Mouse (Mus musculus): ENCODE measurements around the gene Zfp114.

Zfp114 gene

GRCm38 (mm10) chr7:24174618-24175336, at the start of gene Zfp114:
Gene Zfp114, plus strand, starts transcription at chr7:24175060.
- peak; percentile 11 to 36 for DNase-seq (ENCODE audit: low spot score in 2 of 2)

GRCm38 (mm10) chr7:24133425-24133995, 41.4 kb upstream of the Zfp114 start:
- no peak for DNase-seq (ENCODE audit: low spot score in 2 of 2)

- peak; percentile 63 to 82 for DNase-seq (ENCODE audit: low spot score in 2 of 2)
Observed at GRCm38 (mm10) chr7:24133996-24134828, 40.6 kb upstream of the Zfp114 start, which contains the start of gene Zfp235. Gene Zfp235, plus strand, starts transcription at chr7:24134169.

GRCm38 (mm10) chr7:24142566-24142965, 32.3 kb upstream of the Zfp114 start:
- DNase-seq (ENCODE audit: low spot score in 2 of 2), result no peak

- DNase-seq (ENCODE audit: low spot score in 2 of 2), result peak in 1 of 2 experiments; percentile 28
Observed at GRCm38 (mm10) chr7:24153272-24153671, 21.6 kb upstream of the Zfp114 start.

GRCm38 (mm10) chr7:24172191-24172590, 2.7 kb upstream of the Zfp114 start:
- no peak for DNase-seq (ENCODE audit: low spot score in 2 of 2)

GRCm38 (mm10) chr7:24175337-24175711, 464 bp downstream of the Zfp114 start:
- no peak for DNase-seq (ENCODE audit: low spot score in 2 of 2)

GRCm38 (mm10) chr7:24187611-24188010, 12.8 kb downstream of the Zfp114 start:
- DNase-seq (ENCODE audit: low spot score in 2 of 2), result no peak

- no peak for DNase-seq (ENCODE audit: low spot score in 2 of 2)
Observed at GRCm38 (mm10) chr7:24188901-24189570, 14.2 kb downstream of the Zfp114 start.

GRCm38 (mm10) chr7:24189571-24189944, 14.7 kb downstream of the Zfp114 start:
- no peak for DNase-seq (ENCODE audit: low spot score in 2 of 2)

GRCm38 (mm10) chr7:24191361-24191760, 16.5 kb downstream of the Zfp114 start:
- DNase-seq (ENCODE audit: low spot score in 2 of 2), result no peak

- no peak for DNase-seq (ENCODE audit: low spot score in 2 of 2)
Observed at GRCm38 (mm10) chr7:24193157-24193556, 18.3 kb downstream of the Zfp114 start.

- no peak for DNase-seq (ENCODE audit: low spot score in 2 of 2)
Observed at GRCm38 (mm10) chr7:24196961-24197360, 22.1 kb downstream of the Zfp114 start.

- peak in 1 of 2 experiments; percentile 17 for DNase-seq (ENCODE audit: low spot score in 2 of 2)
Observed at GRCm38 (mm10) chr7:24207488-24208261, 32.8 kb downstream of the Zfp114 start.

- no peak for DNase-seq (ENCODE audit: low spot score in 2 of 2)
Observed at GRCm38 (mm10) chr7:24208282-24208886, 33.5 kb downstream of the Zfp114 start.

- no peak for DNase-seq (ENCODE audit: low spot score in 2 of 2)
Observed at GRCm38 (mm10) chr7:24210296-24210695, 35.4 kb downstream of the Zfp114 start.

- DNase-seq (ENCODE audit: low spot score in 2 of 2), result no peak
Observed at GRCm38 (mm10) chr7:24211343-24211742, 36.5 kb downstream of the Zfp114 start, which contains the start of gene Zfp111. Gene Zfp111, minus strand, starts transcription at chr7:24211443.
